9 mouse cellular contexts compared by ENCODE assay signal in the genomic region with DNA sequence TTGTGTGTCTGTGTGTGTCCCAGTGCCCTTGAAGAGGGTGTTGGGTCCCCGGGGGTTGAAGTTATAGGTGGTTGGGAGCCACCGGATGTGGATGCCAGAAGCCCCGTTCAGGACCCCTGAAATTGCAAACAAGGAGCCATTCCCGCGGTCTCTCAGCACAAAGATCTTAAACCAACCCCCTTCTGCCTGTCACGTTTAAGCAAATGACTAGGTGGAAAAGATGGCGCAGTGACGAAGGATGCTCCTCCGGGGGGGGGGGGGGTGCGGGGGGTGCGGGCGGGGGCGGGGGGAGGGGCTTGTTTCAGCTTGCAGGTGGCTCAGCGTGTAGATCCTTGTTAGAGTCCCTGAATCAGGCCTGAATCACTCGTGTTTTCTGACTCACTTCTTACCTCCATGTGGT. TPM values are rescaled to one million over a fixed set of nuclear protein-coding genes. Genes with fewer than 3 reads are reported as not detected.
DNase-seq lines count a peak whose midpoint lies in the region; ATAC-seq lines count a peak whose summit lies in the region.
"Had no signal": no experiment of that assay in that cellular context is flagged by ENCODE, and none has a peak within 500 bp of the region (broad histone marks: within the 10 kb centered on the region; RNA-seq: fewer than 3 reads in every experiment).

No protein-coding gene starts in this region.

- intact Hi-C loops in heart, postnatal 36 days (cut with DNase I) = no loop called here

- H3K36me3 ChIP-seq in heart, embryonic 11.5 days (ENCODE audit: control insufficient read depth, insufficient read depth, low read length) = no peaks in the 10 kb centered on the region

- no peaks in the 10 kb centered on the region for H3K9me3 ChIP-seq in heart, embryonic 11.5 days (replicated peaks; ENCODE audit: control insufficient read depth, low read length)

- no peak for DNase-seq in heart, postnatal 36 days
- peak; percentile 45 for DNase-seq in embryo, embryonic 11 days
- peak; percentile 71 for DNase-seq in naive thymus-derived CD4-positive, alpha-beta T cell, adult 2 months (ENCODE audit: low read depth)
- no peak for DNase-seq in right cerebral cortex, postnatal 10 days (ENCODE audit: low spot score in 2 of 2)
- no peak for DNase-seq in frontal cortex, postnatal 14 days (ENCODE audit: low spot score in 2 of 2)
- DNase-seq in frontal cortex, postnatal 36 days (ENCODE audit: low spot score in 2 of 2) = no peak
- DNase-seq: cerebellum, adult 18-20 months had no signal

- WGBS in heart, embryonic 11.5 days (ENCODE audit: insufficient replicate concordance) = 8% methylated on average over 11 of the region's 15 CpGs

- H3K4me3 ChIP-seq in heart, embryonic 11.5 days (ENCODE audit: low read depth, low read length) = peak overlapping the region; percentile 25

- peak overlapping the region; percentile 52 for H3K4me2 ChIP-seq in heart, embryonic 11.5 days

- no peak for ATAC-seq in heart, embryonic 11.5 days (replicated peaks; ENCODE audit: insufficient number of reproducible peaks, low FRiP score, low TSS enrichment)
- ATAC-seq in inflammation-experienced regulatory T-cells, adult 6 months = peak; percentile 36

- H3K27ac ChIP-seq in heart, embryonic 11.5 days (ENCODE audit: low read depth, low read length) = no peak overlapping the region

- no peaks in the 10 kb centered on the region for H3K4me1 ChIP-seq in heart, embryonic 11.5 days (ENCODE audit: control insufficient read depth, insufficient read depth, low read length)

- no peaks in the 10 kb centered on the region for H3K27me3 ChIP-seq in heart, embryonic 11.5 days (ENCODE audit: control insufficient read depth, insufficient read depth, low read length)

- H3K9ac ChIP-seq in heart, embryonic 11.5 days (ENCODE audit: low read depth, low read length) = no peak overlapping the region

RNA-seq across cellular contexts. Expression of a gene that starts 17.9 kb away (rescaled TPM):
- 22.9 and 25.1 TPM in 2 replicates for polyA plus RNA-seq in heart, embryonic 11.5 days (2014; fragmentation: Nextera tagmentation; extraction: Ambion mirVana)
- 100 to 1,000 TPM in 1 of 2 experiments, 10 to 100 TPM in 1; 92.3 to 101 TPM for total RNA-seq in heart, postnatal 36 days (2021)
- polyA plus RNA-seq in inflammation-experienced regulatory T-cells, adult 6 months (2017; shearing (Covaris generic)) = 10 to 100 TPM; 10.6 to 12.7 (median 11.5) TPM

RNA-seq across cellular contexts. Expression of a gene that starts 39.0 kb away (rescaled TPM):
- polyA plus RNA-seq in heart, embryonic 11.5 days (2014; fragmentation: Nextera tagmentation; extraction: Ambion mirVana) = 42.7 and 56.3 TPM in 2 replicates
- 100 to 1,000 TPM; 102 to 110 TPM for total RNA-seq in heart, postnatal 36 days (2021)
- polyA plus RNA-seq in inflammation-experienced regulatory T-cells, adult 6 months (2017; shearing (Covaris generic)) = 10 to 100 TPM; 31.7 to 35.5 (median 33.8) TPM

Comparison
In these comparisons a context has a peak if more than half of its experiments do, and no peak if none do; other contexts are left out.
1. DNase-seq: peak in embryo, embryonic 11 days (single experiment) and naive thymus-derived CD4-positive, alpha-beta T cell, adult 2 months (single experiment); none in heart, postnatal 36 days (0 of 2), right cerebral cortex, postnatal 10 days (0 of 2), frontal cortex, postnatal 14 days (0 of 2) and frontal cortex, postnatal 36 days (0 of 2).